Mouse (Mus musculus) forebrain, embryonic 12.5 days (tissue): ENCODE measurements at regions not wholly inside any gene's neighbourhood (a gene's known extent, or its start where the extent isn't known, plus 50 kb on each side); places are given as distances from the start of the nearest gene placed in this dataset.
"Not testable (repeated sequence)": the region's sequence is repeated elsewhere in the genome, so short reads cannot be mapped to it uniquely, and the experiment has no call there.

Source experiments
- ATAC-seq: fragments of 200-750 bp; cut with Nextera tagmentation; 2 replicates; pipeline ENCODE4 v1.8.0; 2017; ENCODE audit warnings: moderate TSS enrichment; ENCODE audit not compliant: low FRiP score
- H3K27ac ChIP-seq: fragments of 300-500 bp; sonication (generic); 2 replicates; pipeline ENCODE4 v1.5.1; 2016; ENCODE audit warnings: mild to moderate bottlenecking
- H3K27me3 ChIP-seq: fragments of 300-500 bp; sonication (generic); 2 replicates; pipeline ENCODE4 v1.6.1; 2016; ENCODE audit warnings: mild to moderate bottlenecking
- H3K36me3 ChIP-seq: fragments of 300-500 bp; sonication (generic); replicated peaks from 2 replicates; pipeline ENCODE4 v1.6.1; 2016; ENCODE audit warnings: mild to moderate bottlenecking
- H3K4me1 ChIP-seq: fragments of 300-500 bp; sonication (generic); 2 replicates; pipeline ENCODE4 v1.6.1; 2016
- H3K4me2 ChIP-seq: fragments of 300-500 bp; sonication (generic); 2 replicates; pipeline ENCODE4 v1.6.1; 2016; ENCODE audit warnings: mild to moderate bottlenecking, moderate library complexity
- H3K4me3 ChIP-seq: fragments of 300-500 bp; sonication (generic); replicated peaks from 2 replicates; pipeline ENCODE4 v1.5.1; 2016; ENCODE audit warnings: mild to moderate bottlenecking
- H3K9ac ChIP-seq: fragments of 300-500 bp; sonication (generic); 2 replicates; pipeline ENCODE4 v1.6.1; 2016; ENCODE audit warnings: mild to moderate bottlenecking
- H3K9me3 ChIP-seq: fragments of 300-500 bp; sonication (generic); 2 replicates; pipeline ENCODE4 v1.6.1; 2016
- WGBS: fragments of 180-500 bp; shearing (Covaris S2); methylation state at CpG from one replicate; pipeline ENCODE4 v1.1.7; 2016; 5-methylcytosine and 5-hydroxymethylcytosine counted together

DNA sequence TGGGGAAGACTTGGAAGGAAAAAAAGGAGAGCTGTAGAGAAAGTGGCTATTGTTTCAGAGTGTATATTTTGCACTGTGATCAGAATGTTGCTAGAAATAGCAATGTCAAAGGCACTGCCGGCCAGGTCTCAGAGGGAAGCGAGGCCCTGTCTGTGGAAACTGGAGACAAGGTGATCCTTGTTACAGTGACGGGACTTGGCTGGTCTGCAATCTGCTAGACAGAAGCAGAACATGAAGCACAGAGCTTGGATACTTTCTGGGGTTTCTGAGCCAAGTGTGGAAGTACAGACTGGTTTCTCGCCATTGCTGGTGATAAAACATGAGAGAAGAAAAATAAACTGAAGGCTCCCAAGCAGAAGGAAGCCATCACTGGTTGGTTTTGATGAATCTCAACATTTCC, 198.3 kb upstream of the Slc7a14 start:
- H3K36me3 ChIP-seq = no peaks in the 10 kb centered on the region
- no peaks in the 10 kb centered on the region for H3K27me3 ChIP-seq
- WGBS = 89% methylated on average over 4 of the region's 4 CpGs
- ATAC-seq = no peak
- no peak overlapping the region for H3K4me2 ChIP-seq
- no peak overlapping the region for H3K9ac ChIP-seq
- no peak overlapping the region for H3K4me3 ChIP-seq
- H3K4me1 ChIP-seq = no peaks in the 10 kb centered on the region
- no peak overlapping the region for H3K27ac ChIP-seq
- H3K9me3 ChIP-seq = no peaks in the 10 kb centered on the region

- Histone ChIP-seq H3K4me1 (no peaks in the 10 kb centered on the region), H3K9me3 (no peaks in the 10 kb centered on the region), H3K9ac (no peak overlapping the region), H3K4me3 (no peak overlapping the region), H3K27ac (no peak overlapping the region), H3K4me2 (no peak overlapping the region), H3K27me3 (no peaks in the 10 kb centered on the region), H3K36me3 (no peaks in the 10 kb centered on the region)
- ATAC-seq = no peak
- 64% methylated on average over 10 of the region's 10 CpGs for WGBS
These were observed 189.2 kb upstream of the Slc7a14 start for GRCm38 (mm10) chr3:31499201-31499968.

DNA sequence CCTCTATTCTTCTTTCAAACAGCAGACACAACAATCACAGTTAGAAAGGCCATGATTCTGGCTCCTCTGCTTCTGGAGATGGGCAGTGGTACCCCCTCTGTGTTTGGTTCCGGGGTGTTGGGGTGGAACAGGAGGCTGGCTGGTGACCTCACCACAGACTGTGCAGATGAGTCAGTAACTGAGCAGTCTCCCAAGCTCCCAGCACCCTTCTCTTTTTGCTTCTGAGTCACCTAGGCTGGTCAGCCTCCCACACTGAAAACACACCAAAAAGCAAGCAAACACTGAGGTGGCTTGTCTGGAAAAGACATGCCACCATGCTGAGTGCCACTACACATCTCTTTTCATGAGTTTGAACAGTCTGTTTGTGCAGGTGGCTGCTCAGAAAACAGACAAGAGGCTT, 185.1 kb upstream of the Slc7a14 start:
- Histone ChIP-seq H3K4me1 (no peaks in the 10 kb centered on the region), H3K4me3 (no peak overlapping the region), H3K27ac (no peak overlapping the region), H3K9ac (no peak overlapping the region), H3K36me3 (no peaks in the 10 kb centered on the region), H3K27me3 (no peaks in the 10 kb centered on the region), H3K9me3 (no peaks in the 10 kb centered on the region), H3K4me2 (no peak overlapping the region)
- 96% methylated on average over 1 of the region's 1 CpGs for whole genome bisulfite sequencing
- ATAC-seq = no peak

DNA sequence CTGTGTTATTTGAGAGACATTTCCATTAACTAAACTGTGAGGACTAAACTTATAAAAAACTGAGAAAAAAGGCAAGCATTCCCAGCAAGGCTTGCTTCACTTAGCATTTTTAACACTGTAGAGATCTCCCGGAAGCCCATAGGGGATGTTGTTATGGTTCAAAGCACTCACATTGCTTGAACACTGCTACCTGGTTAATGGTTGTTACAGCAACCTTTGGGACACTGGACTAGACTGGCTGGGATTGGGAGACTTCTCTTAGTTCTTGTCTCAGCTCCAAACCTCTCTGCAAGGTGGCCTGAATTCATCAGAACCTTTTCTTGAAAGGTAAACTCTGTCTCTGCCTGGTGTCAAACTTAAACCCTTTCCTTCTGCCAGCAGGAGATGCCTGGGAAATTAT, 184.5 kb upstream of the Slc7a14 start:
- no peak overlapping the region for H3K4me2 ChIP-seq
- no peak overlapping the region for H3K4me3 ChIP-seq
- no peaks in the 10 kb centered on the region for H3K4me1 ChIP-seq
- H3K27ac ChIP-seq = no peak overlapping the region
- no peak for ATAC-seq
- no peaks in the 10 kb centered on the region for H3K36me3 ChIP-seq
- 97% methylated on average over 1 of the region's 1 CpGs for WGBS
- H3K9me3 ChIP-seq = no peaks in the 10 kb centered on the region
- H3K9ac ChIP-seq = no peak overlapping the region
- H3K27me3 ChIP-seq = no peaks in the 10 kb centered on the region

DNA sequence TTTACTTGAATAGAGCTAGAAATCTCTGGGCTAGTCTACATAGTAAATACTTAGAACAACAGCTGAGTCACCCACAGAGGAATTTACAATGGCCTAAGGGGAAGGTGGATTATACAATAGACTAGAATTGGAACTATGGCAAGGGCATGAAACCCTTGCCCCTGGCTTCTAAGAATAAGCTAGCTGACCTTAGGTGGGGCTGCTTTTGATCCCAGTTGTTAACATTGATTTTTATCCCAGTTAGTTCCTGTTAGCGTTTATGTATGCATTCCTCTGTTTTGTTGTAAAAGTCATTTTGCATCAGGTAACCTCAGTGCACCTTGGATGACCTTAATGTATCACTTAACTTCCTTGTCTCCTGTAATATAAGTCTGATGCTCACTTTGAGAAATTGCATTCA, 181.6 kb upstream of the Slc7a14 start:
- WGBS = 90% methylated on average over 1 of the region's 1 CpGs
- not testable (repeated sequence) for H3K4me1 ChIP-seq, H3K36me3 ChIP-seq, H3K4me2 ChIP-seq, H3K9ac ChIP-seq, H3K9me3 ChIP-seq, ATAC-seq, H3K27ac ChIP-seq, H3K27me3 ChIP-seq, H3K4me3 ChIP-seq

DNA sequence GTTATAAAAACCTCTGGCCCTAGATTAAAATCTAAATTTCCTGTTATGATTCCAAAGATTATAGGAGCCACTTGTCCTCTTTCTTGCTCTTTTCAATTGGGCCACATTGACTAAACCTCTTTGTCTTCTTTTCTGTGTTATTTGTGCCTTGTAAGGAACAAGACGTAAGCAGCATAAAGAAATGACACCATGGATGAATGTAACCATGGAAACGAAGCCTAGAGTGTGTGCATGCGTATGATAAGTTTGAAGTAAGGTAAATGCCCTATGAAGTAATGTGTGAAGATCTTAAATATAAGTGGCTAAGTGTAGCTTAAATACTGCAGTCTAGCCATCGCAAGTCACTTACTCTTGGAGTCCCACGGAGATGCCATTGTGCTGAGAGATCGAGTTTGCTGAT, 177.4 kb upstream of the Slc7a14 start:
- H3K9me3 ChIP-seq = no peaks in the 10 kb centered on the region
- H3K4me3 ChIP-seq = no peak overlapping the region
- ATAC-seq = no peak
- no peaks in the 10 kb centered on the region for H3K4me1 ChIP-seq
- no peak overlapping the region for H3K9ac ChIP-seq
- no peak overlapping the region for H3K4me2 ChIP-seq
- no peaks in the 10 kb centered on the region for H3K27me3 ChIP-seq
- 70% methylated on average over 6 of the region's 6 CpGs for WGBS
- H3K27ac ChIP-seq = no peak overlapping the region
- no peaks in the 10 kb centered on the region for H3K36me3 ChIP-seq

DNA sequence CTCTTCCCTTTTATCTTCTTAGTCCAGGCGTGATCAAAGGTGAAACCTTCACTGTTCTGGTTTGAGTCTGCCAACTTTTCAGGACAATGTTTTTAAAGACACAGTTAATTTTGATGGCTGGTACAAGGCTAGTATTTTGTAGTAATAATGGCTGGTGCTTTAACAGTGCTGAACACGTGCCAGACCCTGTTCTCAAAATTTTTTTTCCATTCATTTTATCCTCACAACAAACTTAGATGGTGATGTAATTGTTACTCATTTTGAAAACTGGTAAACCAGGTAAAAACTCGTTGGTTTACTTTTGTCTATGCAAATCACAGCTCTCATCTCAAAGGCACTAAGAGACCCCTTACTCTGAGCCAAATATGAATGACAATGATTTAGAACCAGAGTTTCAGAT, 171.8 kb upstream of the Slc7a14 start:
- 66% methylated on average over 3 of the region's 3 CpGs for WGBS
- Histone ChIP-seq H3K9ac (no peak overlapping the region), H3K9me3 (no peaks in the 10 kb centered on the region), H3K36me3 (no peaks in the 10 kb centered on the region), H3K27ac (no peak overlapping the region), H3K4me2 (no peak overlapping the region), H3K27me3 (no peaks in the 10 kb centered on the region), H3K4me3 (no peak overlapping the region), H3K4me1 (no peaks in the 10 kb centered on the region)
- ATAC-seq = no peak

DNA sequence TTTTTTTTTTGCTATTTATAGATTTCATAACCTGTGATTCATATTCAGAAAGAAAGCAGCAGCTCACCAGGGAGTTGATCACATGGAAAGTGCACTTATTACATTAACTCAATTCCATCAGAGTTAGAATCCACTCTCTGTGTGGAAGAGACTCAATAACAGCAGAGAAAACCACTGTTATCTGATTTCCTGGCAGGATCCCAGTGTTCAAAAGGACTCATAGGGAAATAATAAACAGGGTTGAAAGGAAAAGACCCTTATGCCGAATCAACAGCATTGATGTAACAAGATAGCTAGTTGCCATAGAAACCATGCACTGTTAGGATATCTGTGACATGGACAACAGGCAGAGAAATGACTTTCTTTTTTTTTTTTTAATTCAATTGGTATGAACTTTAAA, 157.7 kb upstream of the Slc7a14 start:
- Histone ChIP-seq H3K9ac (no peak overlapping the region), H3K27me3 (no peaks in the 10 kb centered on the region), H3K4me3 (no peak overlapping the region), H3K9me3 (no peaks in the 10 kb centered on the region), H3K4me2 (no peak overlapping the region), H3K27ac (no peak overlapping the region), H3K36me3 (no peaks in the 10 kb centered on the region), H3K4me1 (no peaks in the 10 kb centered on the region)
- WGBS = 40% methylated on average over 1 of the region's 1 CpGs
- no peak for ATAC-seq

- no peak for ATAC-seq
- Histone ChIP-seq H3K27ac (no peak overlapping the region), H3K36me3 (no peaks in the 10 kb centered on the region), H3K4me2 (no peak overlapping the region), H3K27me3 (no peaks in the 10 kb centered on the region), H3K9ac (no peak overlapping the region), H3K4me1 (no peaks in the 10 kb centered on the region), H3K4me3 (no peak overlapping the region), H3K9me3 (no peaks in the 10 kb centered on the region)
- 85% methylated on average over 4 of the region's 4 CpGs for WGBS
These were observed 154.1 kb upstream of the Slc7a14 start for GRCm38 (mm10) chr3:31464260-31464659.

- Histone ChIP-seq H3K27ac (no peak overlapping the region), H3K9ac (no peak overlapping the region), H3K36me3 (no peaks in the 10 kb centered on the region), H3K4me3 (no peak overlapping the region), H3K4me2 (no peak overlapping the region), H3K4me1 (peaks cover 5% of the 10 kb centered on the region; the same call in 1 of the 2 replicates), H3K9me3 (no peaks in the 10 kb centered on the region), H3K27me3 (no peaks in the 10 kb centered on the region)
- ATAC-seq = no peak
- WGBS = 61% methylated on average over 5 of the region's 5 CpGs
These were observed 149.3 kb upstream of the Slc7a14 start for GRCm38 (mm10) chr3:31459456-31459855.

GRCm38 (mm10) chr3:31457938-31458337, 147.8 kb upstream of the Slc7a14 start:
- peak; percentile 51; the same call in 1 of the 2 replicates for ATAC-seq
- Histone ChIP-seq H3K4me2 (no peak overlapping the region), H3K4me1 (peaks cover 5% of the 10 kb centered on the region; the same call in 1 of the 2 replicates), H3K27me3 (no peaks in the 10 kb centered on the region), H3K27ac (no peak overlapping the region), H3K9me3 (no peaks in the 10 kb centered on the region), H3K4me3 (no peak overlapping the region), H3K36me3 (no peaks in the 10 kb centered on the region), H3K9ac (no peak overlapping the region)
- 64% methylated on average over 4 of the region's 4 CpGs for WGBS

DNA sequence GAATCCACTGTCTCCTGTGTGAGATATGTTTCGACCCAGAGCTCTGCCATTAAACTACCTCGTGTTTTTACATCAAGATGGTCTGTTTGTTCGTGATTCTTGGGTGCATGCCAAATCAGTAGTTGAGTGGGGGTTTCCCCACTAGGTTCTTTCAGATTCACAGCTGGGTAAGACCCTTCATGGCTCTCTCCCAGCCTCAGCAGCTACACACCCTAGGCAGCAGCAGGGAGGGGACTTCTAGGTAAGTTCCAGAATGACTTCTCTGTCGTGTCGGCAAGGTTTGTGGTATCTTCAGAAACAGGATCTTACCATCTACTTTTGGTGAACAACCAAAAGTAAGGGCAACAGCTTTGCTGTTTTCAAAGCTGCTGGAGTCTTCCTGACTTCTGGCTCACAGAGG, 144.9 kb upstream of the Slc7a14 start:
- no peak for ATAC-seq
- no peak overlapping the region for H3K27ac ChIP-seq
- WGBS = 79% methylated on average over 5 of the region's 5 CpGs

GRCm38 (mm10) chr3:31444861-31445260, 134.7 kb upstream of the Slc7a14 start:
- Histone ChIP-seq H3K4me3 (no peak overlapping the region), H3K27me3 (no peaks in the 10 kb centered on the region), H3K27ac (no peak overlapping the region), H3K4me1 (no peaks in the 10 kb centered on the region), H3K36me3 (no peaks in the 10 kb centered on the region), H3K9me3 (no peaks in the 10 kb centered on the region), H3K4me2 (no peak overlapping the region), H3K9ac (no peak overlapping the region)
- no peak for ATAC-seq
- WGBS = 86% methylated on average over 1 of the region's 1 CpGs

More for the DNA sequence above, 144.9 kb upstream of the Slc7a14 start:
- Histone ChIP-seq H3K9me3 (no peaks in the 10 kb centered on the region), H3K36me3 (no peaks in the 10 kb centered on the region), H3K4me3 (no peak overlapping the region), H3K4me2 (no peak overlapping the region), H3K27me3 (no peaks in the 10 kb centered on the region), H3K4me1 (peaks cover 5% of the 10 kb centered on the region; the same call in 1 of the 2 replicates), H3K9ac (no peak overlapping the region)
